Mouse (Mus musculus) liver, adult 2 months (tissue): ENCODE measurements around the gene Capn5. TPM values are rescaled to one million over a fixed set of nuclear protein-coding genes. Genes with fewer than 3 reads are reported as not detected.
A peak's percentile ranks its signal among the peaks of the same experiment; 100 is the strongest.

Source experiments
- DNase-seq: peaks from one replicate; pipeline ENCODE4 v3.0.0-alpha.2; 2011; ENCODE audit warnings: low read depth, low spot score; ENCODE audit errors: extremely low read depth
- H3K27ac ChIP-seq: fragments of 200-500 bp; replicated peaks from 2 replicates; pipeline ENCODE4 v1.5.1; 2012; ENCODE audit warnings: low read depth, mild to moderate bottlenecking, control low read depth, inconsistent platforms, low read length; ENCODE audit not compliant: insufficient read depth
- H3K27me3 ChIP-seq: fragments of 200-500 bp; 2 replicates; pipeline ENCODE4 v1.6.1; 2012; ENCODE audit warnings: mild to moderate bottlenecking, moderate library complexity, low read length, inconsistent platforms; ENCODE audit not compliant: control insufficient read depth, insufficient read depth
- H3K36me3 ChIP-seq: fragments of 200-500 bp; 2 replicates; pipeline ENCODE4 v1.6.1; 2012; ENCODE audit warnings: low read length, inconsistent platforms; ENCODE audit not compliant: control insufficient read depth, insufficient read depth
- H3K4me1 ChIP-seq: fragments of 200-500 bp; 2 replicates; pipeline ENCODE4 v1.6.1; 2011; ENCODE audit warnings: low read length; ENCODE audit not compliant: control insufficient read depth, insufficient read depth
- H3K4me3 ChIP-seq: fragments of 200-500 bp; 2 replicates; pipeline ENCODE4 v1.5.1; 2011; ENCODE audit warnings: low read depth, mild to moderate bottlenecking, control low read depth, low read length, moderate library complexity; ENCODE audit not compliant: insufficient read depth
- H3K79me2 ChIP-seq: fragments of 200-500 bp; 2 replicates; pipeline ENCODE4 v1.6.1; 2012; ENCODE audit warnings: inconsistent platforms, mild to moderate bottlenecking, low read length, moderate library complexity; ENCODE audit not compliant: control insufficient read depth, insufficient read depth
- H3K9ac ChIP-seq: fragments of 200-500 bp; 2 replicates; pipeline ENCODE4 v1.6.1; 2012; ENCODE audit warnings: low read depth, mild to moderate bottlenecking, control low read depth, inconsistent platforms, low read length
- CTCF ChIP-seq: fragments of 200-500 bp; IDR thresholded peaks from 2 replicates; pipeline ENCODE4 v1.5.1; 2011; ENCODE audit warnings: low read depth, low read length, control low read depth
- POLR2A ChIP-seq: fragments of 200-500 bp; IDR thresholded peaks from 2 replicates; pipeline ENCODE4 v1.6.1; 2011; ENCODE audit warnings: low read length, control low read depth; ENCODE audit not compliant: insufficient read depth; ENCODE audit errors: extremely low read depth
- WGBS: fragments of 180-500 bp; shearing (Covaris S2); methylation state at CpG from one replicate; pipeline ENCODE4 v1.1.7; 2018; 5-methylcytosine and 5-hydroxymethylcytosine counted together
- polyA plus RNA-seq: library from polyadenylated mRNA; depleted of rRNA; stranded (reverse); fragments of >200 nt; gene quantifications from 2 replicates; pipeline ENCODE4 v1.2.3, GENCODE M21; 2012
- total RNA-seq: library from RNA; depleted of rRNA; stranded (reverse); fragments of >200 nt; gene quantifications from 2 replicates; pipeline ENCODE4 v1.2.3, GENCODE M21; 2014

Gene Capn5
- total and polyA plus RNA-seq, 2 experiments = 1.0 to 2.2 TPM

- H3K36me3 ChIP-seq = no peaks in the 10 kb centered on the region
- no peak overlapping the region for H3K27ac ChIP-seq
- H3K27me3 ChIP-seq = no peaks in the 10 kb centered on the region
- 59% methylated on average over 6 of the region's 6 CpGs for WGBS
- H3K9ac ChIP-seq = no peak overlapping the region
- H3K4me1 ChIP-seq = peaks cover 13% of the 10 kb centered on the region
- no peak for DNase-seq
- H3K4me3 ChIP-seq = no peak overlapping the region
- TF ChIP-seq CTCF = no peak
- no peak for TF ChIP-seq POLR2A
- H3K79me2 ChIP-seq = no peaks in the 10 kb centered on the region
Observed at GRCm38 (mm10) chr7:98114656-98115055, 63.4 kb downstream of the Capn5 start.

GRCm38 (mm10) chr7:98111233-98111632 is 66.8 kb downstream of the Capn5 start:
- 0 out of 2 replicates have a peak, but pooled peaks cover under 1% of the 10 kb centered on the region for H3K79me2 ChIP-seq
- H3K4me1 ChIP-seq = peaks cover 4% of the 10 kb centered on the region
- no peaks in the 10 kb centered on the region for H3K36me3 ChIP-seq
- no peak overlapping the region for H3K4me3 ChIP-seq
- TF ChIP-seq POLR2A (no peak), CTCF (no peak)
- no peaks in the 10 kb centered on the region for H3K27me3 ChIP-seq
- H3K9ac ChIP-seq = no peak overlapping the region
- WGBS = 62% methylated on average over 25 of the region's 25 CpGs
- DNase-seq = no peak
- no peak overlapping the region for H3K27ac ChIP-seq

GRCm38 (mm10) chr7:98109771-98110170 is 68.3 kb downstream of the Capn5 start:
- no peak overlapping the region for H3K9ac ChIP-seq
- no peaks in the 10 kb centered on the region for H3K27me3 ChIP-seq
- peaks cover 5% of the 10 kb centered on the region; the same call in 1 of the 2 replicates for H3K79me2 ChIP-seq
- WGBS = 66% methylated on average over 4 of the region's 4 CpGs
- H3K27ac ChIP-seq = no peak overlapping the region
- H3K4me3 ChIP-seq = no peak overlapping the region
- TF ChIP-seq CTCF = no peak
- TF ChIP-seq POLR2A = no peak
- H3K4me1 ChIP-seq = peaks cover 14% of the 10 kb centered on the region
- DNase-seq = no peak
- H3K36me3 ChIP-seq = no peaks in the 10 kb centered on the region

GRCm38 (mm10) chr7:98108636-98109430 is 69.2 kb downstream of the Capn5 start:
- no peak for TF ChIP-seq POLR2A
- TF ChIP-seq CTCF = no peak
- Histone ChIP-seq H3K36me3 (no peaks in the 10 kb centered on the region), H3K27ac (no peak overlapping the region), H3K9ac (no peak overlapping the region), H3K4me1 (peaks cover 21% of the 10 kb centered on the region), H3K79me2 (peaks cover 5% of the 10 kb centered on the region; the same call in 1 of the 2 replicates), H3K4me3 (no peak overlapping the region), H3K27me3 (no peaks in the 10 kb centered on the region)
- DNase-seq = no peak
- 80% methylated on average over 16 of the region's 16 CpGs for WGBS

GRCm38 (mm10) chr7:98106272-98106671 is 71.8 kb downstream of the Capn5 start:
- Histone ChIP-seq H3K4me1 (peaks cover 28% of the 10 kb centered on the region), H3K9ac (peak overlapping the region; percentile 15; the same call in 1 of the 2 replicates), H3K27ac (peak overlapping the region; percentile 94; the same call in 1 of the 2 replicates), H3K36me3 (no peaks in the 10 kb centered on the region), H3K4me3 (no peak overlapping the region), H3K27me3 (no peaks in the 10 kb centered on the region), H3K79me2 (peaks cover 5% of the 10 kb centered on the region; the same call in 1 of the 2 replicates)
- 62% methylated on average over 7 of the region's 7 CpGs for WGBS
- TF ChIP-seq POLR2A = no peak
- TF ChIP-seq CTCF = no peak
- DNase-seq = no peak
